Mouse (Mus musculus): ENCODE data around the gene Popdc2. TPM values are rescaled to one million over a fixed set of nuclear protein-coding genes. Genes with fewer than 3 reads are reported as not detected.
"Not testable (repeated sequence)": the region's sequence is repeated elsewhere in the genome, so short reads cannot be mapped to it uniquely, and the experiment has no call there.

The Popdc2 gene
- total and polyA plus RNA-seq, 2 experiments: 0.18 TPM

DNA sequence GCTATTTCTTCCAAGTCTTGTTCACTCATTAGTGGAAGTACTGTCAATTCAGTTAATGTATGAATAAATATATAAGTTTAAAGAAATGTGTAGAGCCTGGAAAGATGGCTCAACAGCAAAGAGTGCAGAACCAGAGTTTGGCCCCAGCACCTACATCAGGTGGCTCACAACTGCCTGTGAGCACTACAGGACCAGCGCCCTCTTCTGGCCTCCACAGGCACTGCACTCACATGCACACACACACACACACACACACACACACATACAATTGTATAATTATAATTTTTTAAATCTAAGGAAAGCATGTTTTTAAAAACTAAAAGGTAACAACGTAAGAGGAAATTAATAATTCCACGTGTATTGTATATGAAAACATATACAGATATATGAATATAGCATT lies 32.7 kb upstream of the Popdc2 start:
- Histone ChIP-seq H3K27ac (replicated peaks; ENCODE audit: insufficient read depth, low read depth, low read length) (no peak overlapping the region), H3K79me2 (ENCODE audit: control insufficient read depth, insufficient read depth, low read length) (no peaks in the 10 kb centered on the region), H3K36me3 (ENCODE audit: control insufficient read depth, insufficient read depth, low read length) (no peaks in the 10 kb centered on the region), H3K27me3 (ENCODE audit: control insufficient read depth, insufficient read depth, low read length) (no peaks in the 10 kb centered on the region), H3K4me3 (ENCODE audit: insufficient read depth, low read depth, low read length) (no peak overlapping the region), H3K9ac (ENCODE audit: low read depth, low read length) (no peak overlapping the region), H3K4me1 (ENCODE audit: control insufficient read depth, insufficient read depth, low read length) (no peaks in the 10 kb centered on the region)
- DNase-seq (ENCODE audit: extremely low read depth, low read depth, low spot score): no peak
- 89% methylated on average over 3 of the region's 3 CpGs for WGBS
- TF ChIP-seq CTCF (IDR thresholded peaks at IDR 0.05; ENCODE audit: low read depth, low read length) (peak; percentile 22; the same call in 1 of the 2 replicates), POLR2A (IDR thresholded peaks at IDR 0.05; ENCODE audit: extremely low read depth, insufficient read depth, low read length) (no peak)

DNA sequence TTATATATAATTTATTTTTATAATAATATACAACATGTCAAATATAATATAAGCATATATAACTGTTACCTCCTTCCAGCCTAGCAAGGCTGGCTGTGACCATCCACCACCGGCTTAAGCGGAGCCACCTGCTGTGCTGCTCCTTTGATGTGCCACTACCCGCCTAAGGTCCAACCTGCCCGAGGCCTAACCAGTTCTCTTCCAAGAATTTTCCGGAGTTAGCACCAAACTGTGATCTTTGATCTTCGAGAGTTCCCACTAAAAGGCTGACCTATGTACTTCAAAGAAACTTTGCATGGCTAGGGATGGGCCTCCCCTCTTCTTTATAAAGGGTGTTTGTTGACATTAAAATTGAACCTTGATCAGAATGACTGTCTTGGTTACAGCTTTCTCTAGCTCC lies 27.6 kb upstream of the Popdc2 start:
- Histone ChIP-seq H3K9ac (ENCODE audit: low read depth, low read length) (no peak overlapping the region), H3K27ac (replicated peaks; ENCODE audit: insufficient read depth, low read depth, low read length) (no peak overlapping the region), H3K27me3 (ENCODE audit: control insufficient read depth, insufficient read depth, low read length) (no peaks in the 10 kb centered on the region), H3K4me3 (ENCODE audit: insufficient read depth, low read depth, low read length) (no peak overlapping the region), H3K36me3 (ENCODE audit: control insufficient read depth, insufficient read depth, low read length) (no peaks in the 10 kb centered on the region), H3K79me2 (ENCODE audit: control insufficient read depth, insufficient read depth, low read length) (no peaks in the 10 kb centered on the region), H3K4me1 (ENCODE audit: control insufficient read depth, insufficient read depth, low read length) (no peaks in the 10 kb centered on the region)
- no peak for DNase-seq (ENCODE audit: extremely low read depth, low read depth, low spot score)
- no peak for TF ChIP-seq CTCF (IDR thresholded peaks at IDR 0.05; ENCODE audit: low read depth, low read length)
- no peak for TF ChIP-seq POLR2A (IDR thresholded peaks at IDR 0.05; ENCODE audit: extremely low read depth, insufficient read depth, low read length)
- 50% methylated on average over 6 of the region's 6 CpGs for WGBS

DNA sequence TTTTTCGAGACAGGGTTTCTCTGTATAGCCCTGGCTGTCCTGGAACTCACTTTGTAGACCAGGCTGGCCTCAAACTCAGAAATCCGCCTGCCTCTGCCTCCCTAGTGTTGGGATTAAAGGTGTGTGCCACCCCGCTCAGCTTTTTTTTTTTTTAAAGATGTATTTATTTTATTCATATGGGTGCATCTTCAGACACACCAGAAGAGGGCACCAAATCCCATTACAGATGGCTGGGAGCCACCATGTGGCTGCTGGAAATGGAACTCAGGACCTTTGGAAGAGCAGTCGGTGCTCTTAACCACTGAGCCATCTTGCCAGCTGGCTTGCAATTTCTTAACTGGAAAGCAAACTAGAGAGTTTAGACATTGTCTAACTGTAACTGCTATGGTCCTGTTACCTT lies 23.9 kb upstream of the Popdc2 start:
- not testable (repeated sequence) for H3K9ac ChIP-seq (ENCODE audit: low read depth, low read length); H3K36me3 ChIP-seq (ENCODE audit: control insufficient read depth, insufficient read depth, low read length); H3K4me3 ChIP-seq (ENCODE audit: insufficient read depth, low read depth, low read length); H3K4me1 ChIP-seq (ENCODE audit: control insufficient read depth, insufficient read depth, low read length); H3K79me2 ChIP-seq (ENCODE audit: control insufficient read depth, insufficient read depth, low read length); H3K27me3 ChIP-seq (ENCODE audit: control insufficient read depth, insufficient read depth, low read length); H3K27ac ChIP-seq (replicated peaks; ENCODE audit: insufficient read depth, low read depth, low read length)
- 71% methylated on average over 4 of the region's 4 CpGs for WGBS
- peak; percentile 19 for DNase-seq (ENCODE audit: extremely low read depth, low read depth, low spot score)

DNA sequence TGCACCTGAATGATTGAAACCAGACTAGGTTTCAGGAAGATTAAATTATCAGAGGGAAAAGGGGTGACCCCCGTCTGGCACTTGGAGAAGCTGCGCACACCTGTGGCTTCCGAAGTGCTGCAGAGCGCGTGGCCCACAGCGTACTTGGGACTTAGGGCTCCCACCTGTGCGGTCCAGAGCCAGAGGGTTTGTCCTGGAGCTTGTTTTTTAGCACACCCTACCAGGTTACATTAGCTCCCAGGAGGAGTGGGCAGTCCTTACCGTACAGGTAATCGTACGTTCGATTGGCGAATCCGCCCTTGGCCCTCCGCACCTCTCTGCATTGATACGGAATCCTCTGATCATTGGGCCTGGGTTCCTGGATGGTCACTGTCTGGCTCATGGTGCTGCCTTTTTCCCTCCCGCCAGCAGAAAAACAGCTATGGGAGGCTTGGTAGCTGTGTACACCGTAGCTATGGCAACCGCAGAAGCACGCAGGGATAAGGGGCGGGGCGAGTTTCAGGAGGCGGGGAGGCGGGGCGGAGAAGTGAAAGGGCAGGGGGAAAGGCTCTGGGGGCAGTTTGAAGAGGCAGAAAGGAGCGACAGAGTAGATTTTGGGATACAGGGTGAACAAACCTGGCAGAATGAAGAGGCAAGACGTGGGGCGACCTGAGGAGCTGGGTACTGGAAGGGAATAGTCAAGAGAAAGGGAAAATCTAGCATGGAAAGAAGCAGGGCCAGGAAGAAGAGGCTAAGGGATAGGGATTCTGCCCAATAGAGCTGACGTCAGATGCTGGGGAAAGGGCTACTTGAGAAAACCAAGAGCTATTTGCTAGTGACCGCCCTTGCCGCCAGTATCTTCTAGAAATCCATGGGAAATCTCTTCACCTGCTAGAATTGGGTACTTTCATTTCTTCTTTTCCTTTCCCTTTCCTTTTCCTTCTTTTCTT lies 20.3 kb upstream of the Popdc2 start, which contains the start of gene Maats1:
TSS of gene Maats1 (minus strand) at position 748 of the 929 bp plus-strand sequence.
- Histone ChIP-seq H3K4me3 (ENCODE audit: insufficient read depth, low read depth, low read length) (no peak within 1 kb of the TSS), H3K4me1 (ENCODE audit: control insufficient read depth, insufficient read depth, low read length) (peaks cover 2% of the 10 kb centered on the region; the same call in 1 of the 2 replicates), H3K36me3 (ENCODE audit: control insufficient read depth, insufficient read depth, low read length) (no peaks in the 10 kb centered on the region), H3K27ac (replicated peaks; ENCODE audit: insufficient read depth, low read depth, low read length) (no peak within 1 kb of the TSS), H3K9ac (ENCODE audit: low read depth, low read length) (no peak within 1 kb of the TSS), H3K27me3 (ENCODE audit: control insufficient read depth, insufficient read depth, low read length) (no peaks in the 10 kb centered on the region), H3K79me2 (ENCODE audit: control insufficient read depth, insufficient read depth, low read length) (no peaks in the 10 kb centered on the region)
- TF ChIP-seq POLR2A (IDR thresholded peaks at IDR 0.05; ENCODE audit: extremely low read depth, insufficient read depth, low read length): no peak
- no peak for TF ChIP-seq CTCF (IDR thresholded peaks at IDR 0.05; ENCODE audit: low read depth, low read length)
- DNase-seq (ENCODE audit: extremely low read depth, low read depth, low spot score): peak; percentile 59
- WGBS: 19% methylated on average over 30 of the region's 30 CpGs

DNA sequence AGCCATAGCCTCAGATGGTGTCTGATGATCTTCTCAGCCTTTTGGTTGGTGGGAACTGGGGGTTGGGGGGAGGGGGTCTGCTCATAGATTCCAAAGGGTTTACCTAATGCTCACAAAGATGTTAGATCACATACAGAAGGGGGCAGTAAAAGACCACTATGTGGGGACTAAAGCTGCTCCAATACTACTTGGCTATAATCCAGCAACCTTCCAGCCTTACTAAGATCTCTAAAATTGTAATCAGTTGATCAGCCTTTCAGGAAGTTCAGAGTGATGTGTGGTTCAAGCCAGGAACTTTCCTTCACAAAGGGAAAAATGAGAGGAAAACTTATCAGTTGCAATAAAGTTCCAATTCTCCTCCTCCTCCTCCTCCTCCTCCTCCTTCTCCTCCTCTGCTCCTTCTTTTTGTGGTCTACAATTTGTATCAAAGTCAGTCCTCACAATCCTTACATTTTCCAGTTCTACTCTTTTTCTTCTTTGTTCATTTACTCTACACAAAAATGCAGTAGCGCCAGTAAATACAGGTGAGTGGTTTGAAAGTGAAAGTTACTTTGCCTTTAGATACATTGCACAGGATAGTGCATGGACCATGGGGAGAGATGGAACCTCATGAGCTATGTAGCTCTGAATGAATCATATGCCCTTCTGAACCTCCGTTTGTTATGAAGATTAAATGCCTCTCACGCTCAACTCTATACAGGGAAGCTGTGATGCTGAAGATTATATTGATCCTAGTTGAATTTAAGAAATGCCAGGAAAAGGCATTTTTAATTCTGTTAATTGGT lies 16.9 kb upstream of the Popdc2 start:
- Histone ChIP-seq H3K9ac (ENCODE audit: low read depth, low read length) (no peak overlapping the region), H3K27ac (replicated peaks; ENCODE audit: insufficient read depth, low read depth, low read length) (no peak overlapping the region), H3K79me2 (ENCODE audit: control insufficient read depth, insufficient read depth, low read length) (no peaks in the 10 kb centered on the region), H3K4me3 (ENCODE audit: insufficient read depth, low read depth, low read length) (no peak overlapping the region), H3K36me3 (ENCODE audit: control insufficient read depth, insufficient read depth, low read length) (peaks cover 8% of the 10 kb centered on the region; the same call in 1 of the 2 replicates), H3K27me3 (ENCODE audit: control insufficient read depth, insufficient read depth, low read length) (no peaks in the 10 kb centered on the region), H3K4me1 (ENCODE audit: control insufficient read depth, insufficient read depth, low read length) (peaks cover 6% of the 10 kb centered on the region)
- no peak for TF ChIP-seq CTCF (IDR thresholded peaks at IDR 0.05; ENCODE audit: low read depth, low read length)
- TF ChIP-seq POLR2A (IDR thresholded peaks at IDR 0.05; ENCODE audit: extremely low read depth, insufficient read depth, low read length): no peak
- 75% methylated on average over 3 of the region's 3 CpGs for WGBS
- DNase-seq (ENCODE audit: extremely low read depth, low read depth, low spot score): peak; percentile 19
